Mouse (Mus musculus) thymus, postnatal 4 days (tissue): ENCODE results near the gene Nfatc2.

Experiments
- DNase-seq: peaks from one replicate; pipeline ENCODE4 v3.0.0; 2021

The Nfatc2 gene

DNA sequence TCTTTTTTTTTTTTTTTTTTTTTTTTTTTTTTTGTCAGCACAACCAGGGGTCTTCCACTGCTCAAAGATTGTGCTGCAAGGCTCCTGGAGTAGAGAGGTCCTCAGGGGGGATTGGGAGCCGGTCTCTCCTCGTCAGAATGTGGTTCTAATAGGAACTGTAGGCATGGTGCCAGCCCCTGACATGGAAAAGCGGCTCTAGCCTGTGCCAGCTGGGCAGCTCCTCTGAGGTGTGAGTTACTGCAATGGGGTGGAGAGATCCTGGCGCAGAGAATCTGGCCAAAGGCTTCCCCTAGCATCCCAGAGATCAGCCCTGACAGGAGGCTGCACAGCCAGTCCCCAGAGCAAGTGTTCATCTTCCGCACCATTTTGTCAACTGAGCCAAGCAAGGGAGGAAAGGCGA is 120.8 kb downstream of the Nfatc2 start:
- DNase-seq, result no peak

- no peak for DNase-seq
These were observed 121.5 kb downstream of the Nfatc2 start for GRCm38 (mm10) chr2:168479930-168480329.

- DNase-seq, result no peak
These were observed 123.0 kb downstream of the Nfatc2 start for GRCm38 (mm10) chr2:168478431-168478830.

GRCm38 (mm10) chr2:168473496-168473895 is 128.0 kb downstream of the Nfatc2 start:
- peak; percentile 56 for DNase-seq

GRCm38 (mm10) chr2:168472899-168473298 is 128.6 kb downstream of the Nfatc2 start:
- peak; percentile 89 for DNase-seq

GRCm38 (mm10) chr2:168469032-168469431 is 132.4 kb downstream of the Nfatc2 start:
- peak; percentile 83 for DNase-seq

- DNase-seq, result no peak
These were observed 134.3 kb downstream of the Nfatc2 start for GRCm38 (mm10) chr2:168467166-168467565.

DNA sequence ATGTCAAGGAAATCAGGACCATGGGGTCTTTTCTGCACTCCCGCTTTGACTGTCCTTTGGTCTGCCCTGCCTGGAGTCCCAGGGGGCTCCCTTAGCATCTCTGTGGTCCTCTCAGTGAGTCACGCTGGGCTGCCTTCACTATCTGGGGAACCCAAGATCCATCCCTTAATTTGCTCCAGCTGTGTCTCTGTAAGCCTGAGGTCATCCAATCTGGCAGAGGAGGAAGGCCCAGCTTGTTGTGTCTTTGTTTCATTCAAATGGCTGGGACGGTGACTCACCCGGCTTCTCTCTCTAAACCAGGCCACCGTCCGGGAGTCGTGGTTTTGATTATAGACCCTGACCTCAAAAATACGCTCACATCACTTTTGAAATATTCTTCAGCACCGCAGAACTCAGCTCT is 135.4 kb downstream of the Nfatc2 start:
- DNase-seq, result no peak

DNA sequence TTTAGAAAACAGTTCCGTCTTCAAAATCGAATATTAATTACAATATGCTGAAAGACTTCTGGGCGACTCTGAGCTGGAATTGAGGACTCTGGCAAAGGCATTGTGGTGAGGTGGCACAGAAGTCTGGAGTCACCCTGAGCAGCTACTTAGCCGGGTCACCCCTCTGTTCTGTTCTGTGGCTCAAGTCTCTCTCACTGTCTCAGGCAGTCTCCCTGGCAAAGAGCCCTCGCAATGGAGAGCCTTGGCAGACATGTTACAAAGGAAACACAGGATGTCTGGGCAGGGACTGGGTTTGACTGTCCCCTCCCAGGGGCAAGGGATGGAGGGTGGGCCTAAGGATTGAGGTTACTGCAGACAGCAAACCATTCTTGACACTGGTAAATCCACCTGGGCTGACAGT is 135.8 kb downstream of the Nfatc2 start:
- DNase-seq, result no peak

- DNase-seq, result no peak
These were observed 139.6 kb downstream of the Nfatc2 start for GRCm38 (mm10) chr2:168461865-168462264.

- DNase-seq, result no peak
These were observed 141.8 kb downstream of the Nfatc2 start for GRCm38 (mm10) chr2:168459627-168460026.

GRCm38 (mm10) chr2:168458583-168458982 is 142.9 kb downstream of the Nfatc2 start:
- DNase-seq, result no peak

GRCm38 (mm10) chr2:168451714-168452708 is 149.4 kb downstream of the Nfatc2 start:
- DNase-seq, result no peak

GRCm38 (mm10) chr2:168450977-168451376 is 150.5 kb downstream of the Nfatc2 start:
- DNase-seq, result peak; percentile 71

- DNase-seq, result no peak
These were observed 153.4 kb downstream of the Nfatc2 start for GRCm38 (mm10) chr2:168448054-168448453.

- no peak for DNase-seq
These were observed 153.9 kb downstream of the Nfatc2 start for GRCm38 (mm10) chr2:168447601-168448000.

DNA sequence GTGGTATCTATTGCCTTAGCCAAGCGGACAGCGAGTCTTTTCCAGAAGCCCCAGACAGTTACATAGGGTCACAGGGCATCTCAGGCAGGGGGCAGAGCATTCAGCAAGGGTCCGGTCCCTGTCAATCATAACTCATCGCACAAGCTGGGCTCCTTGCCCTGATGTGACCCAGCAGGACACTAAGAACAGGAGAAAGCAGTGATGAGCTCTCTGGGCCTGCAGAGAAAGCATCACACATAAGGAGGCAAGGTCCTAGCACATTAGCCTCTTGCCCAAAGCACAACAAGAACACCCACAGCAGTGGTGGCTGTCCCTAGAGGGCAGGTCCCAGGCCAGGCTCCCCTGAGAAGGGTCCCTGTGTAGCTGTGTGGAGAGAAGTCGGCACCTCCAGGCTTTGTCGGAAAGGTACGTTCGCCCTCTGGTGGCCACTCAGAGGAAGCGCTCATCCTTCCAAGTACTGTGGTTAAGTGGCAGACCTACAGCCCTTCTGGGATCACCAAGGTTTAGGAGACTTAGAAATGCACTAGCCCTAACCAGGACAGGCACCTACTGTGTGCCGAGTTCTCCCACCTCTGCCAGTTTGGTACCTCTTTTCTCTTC is 156.1 kb downstream of the Nfatc2 start:
- peak; percentile 87 for DNase-seq

DNA sequence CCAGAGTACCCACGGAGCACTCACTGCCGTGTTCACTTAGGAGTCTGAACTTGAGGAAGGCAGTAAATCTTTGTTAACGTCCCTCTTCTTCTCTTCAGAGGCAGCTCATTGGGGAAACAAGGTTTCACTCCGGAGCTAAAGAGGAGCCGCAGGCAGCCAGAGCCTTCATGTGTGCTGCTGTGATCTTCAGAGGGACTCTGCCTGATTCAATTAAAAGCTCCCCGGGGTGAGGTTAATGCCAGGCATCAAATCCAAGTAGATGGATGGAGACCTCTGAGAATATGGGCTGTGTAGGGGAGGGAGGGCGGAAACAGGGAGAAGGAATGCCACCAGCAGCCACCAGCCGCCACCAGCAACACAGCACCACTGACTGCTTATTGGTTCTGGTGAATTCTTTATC is 157.3 kb downstream of the Nfatc2 start:
- no peak for DNase-seq

DNA sequence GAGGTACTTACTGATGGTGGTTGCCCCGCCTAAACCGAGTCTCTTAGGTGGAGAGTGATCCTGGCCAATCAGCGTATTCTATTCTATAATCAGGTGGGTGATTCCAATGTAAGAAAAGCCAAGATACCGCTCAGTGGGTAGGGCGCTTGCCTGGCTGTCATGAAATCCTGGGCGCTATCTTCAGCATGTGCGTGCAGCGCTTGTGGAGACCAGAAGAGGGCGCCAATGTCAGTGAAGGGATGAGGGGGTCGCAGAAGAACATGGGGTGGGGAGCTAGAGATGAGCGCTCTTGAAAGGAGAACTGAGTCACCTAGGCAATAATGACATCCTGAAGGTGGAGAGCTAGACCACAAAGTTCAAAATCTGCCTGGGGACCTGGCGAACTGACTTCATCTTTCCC is 160.0 kb downstream of the Nfatc2 start:
- DNase-seq, result no peak

DNA sequence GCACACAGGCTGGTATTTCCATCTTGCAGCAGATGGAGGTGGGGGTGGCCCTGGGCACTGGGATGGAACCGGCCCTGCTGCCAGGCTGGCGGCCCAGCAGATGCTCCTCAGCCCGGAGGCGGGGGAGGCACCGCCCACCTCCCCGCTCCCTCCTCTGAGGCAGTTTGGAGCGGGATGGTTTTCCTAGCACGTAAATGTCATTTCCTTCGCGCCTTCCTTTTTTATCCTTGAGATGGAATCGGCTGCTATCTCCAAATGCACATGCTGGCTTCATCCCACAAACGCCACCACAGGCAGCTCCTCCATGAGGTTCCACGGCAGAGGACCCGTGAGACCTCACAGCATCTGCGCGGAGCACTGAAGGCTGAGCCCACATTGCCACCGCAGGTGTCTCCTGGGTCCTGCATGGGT is 160.5 kb downstream of the Nfatc2 start:
- DNase-seq, result no peak

GRCm38 (mm10) chr2:168438981-168439452 is 162.4 kb downstream of the Nfatc2 start:
- peak; percentile 82 for DNase-seq

- DNase-seq, result no peak
These were observed 167.3 kb downstream of the Nfatc2 start for GRCm38 (mm10) chr2:168434187-168434586.

- peak; percentile 38 for DNase-seq
These were observed 168.1 kb downstream of the Nfatc2 start for GRCm38 (mm10) chr2:168433392-168433791.

DNA sequence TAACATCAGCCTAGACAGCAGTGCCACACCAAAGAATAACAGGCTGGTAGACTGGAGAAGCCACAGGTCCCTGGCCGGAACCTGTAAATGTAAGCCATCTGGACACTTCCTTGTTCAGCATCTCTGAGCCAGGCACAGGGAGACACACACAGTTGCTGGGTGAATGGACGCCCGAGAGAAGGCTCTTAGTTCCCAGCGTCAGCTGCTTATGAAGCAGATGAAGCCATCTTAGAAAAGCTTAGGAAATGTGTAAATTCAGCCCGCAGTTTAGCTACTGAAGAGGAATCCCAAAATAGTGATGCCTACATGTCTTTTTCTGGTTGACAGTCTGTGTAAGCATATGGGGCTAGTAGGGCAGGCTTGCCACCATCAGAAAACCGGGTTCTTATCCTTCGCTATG is 169.1 kb downstream of the Nfatc2 start:
- DNase-seq, result no peak
